Mouse (Mus musculus): ENCODE data around the gene Pofut1. TPM values are rescaled to one million over a fixed set of nuclear protein-coding genes. Genes with fewer than 3 reads are reported as not detected.

The Pofut1 gene
- polyA plus RNA-seq, 1 experiment = 27.5 TPM

DNA sequence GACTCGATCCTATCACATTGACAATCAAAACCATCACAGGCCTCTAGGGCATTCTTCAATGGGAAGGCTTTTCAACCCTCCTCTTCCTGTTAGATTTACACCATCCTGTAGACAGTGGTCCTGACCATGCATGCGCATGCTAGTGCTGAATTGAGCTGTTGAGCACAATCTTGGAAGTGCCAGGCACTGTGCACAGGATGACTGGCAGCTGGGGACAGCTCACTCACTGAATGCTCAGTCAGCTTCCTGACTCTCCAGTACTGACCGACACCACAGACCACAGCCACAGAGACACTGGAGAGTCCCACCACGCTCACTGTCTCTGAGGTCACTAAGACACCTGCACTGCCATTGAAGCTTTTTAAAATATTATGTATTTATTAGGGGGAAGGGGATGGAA lies 25.9 kb upstream of the Pofut1 start:
- H3K4me3 ChIP-seq (ENCODE audit: insufficient read depth, low read length) = no peak overlapping the region
- H3K4me1 ChIP-seq (ENCODE audit: control insufficient read depth, insufficient read depth, low read length) = peaks cover 40% of the 10 kb centered on the region
- H3K27ac ChIP-seq (ENCODE audit: insufficient read depth, low read depth, low read length) = peak overlapping the region; percentile 96
- TF ChIP-seq POLR2A (IDR thresholded peaks at IDR 0.05; ENCODE audit: borderline replicate concordance, low read depth, low read length) (no peak), CTCF (IDR thresholded peaks at IDR 0.05; ENCODE audit: low read depth, low read length) (no peak)

DNA sequence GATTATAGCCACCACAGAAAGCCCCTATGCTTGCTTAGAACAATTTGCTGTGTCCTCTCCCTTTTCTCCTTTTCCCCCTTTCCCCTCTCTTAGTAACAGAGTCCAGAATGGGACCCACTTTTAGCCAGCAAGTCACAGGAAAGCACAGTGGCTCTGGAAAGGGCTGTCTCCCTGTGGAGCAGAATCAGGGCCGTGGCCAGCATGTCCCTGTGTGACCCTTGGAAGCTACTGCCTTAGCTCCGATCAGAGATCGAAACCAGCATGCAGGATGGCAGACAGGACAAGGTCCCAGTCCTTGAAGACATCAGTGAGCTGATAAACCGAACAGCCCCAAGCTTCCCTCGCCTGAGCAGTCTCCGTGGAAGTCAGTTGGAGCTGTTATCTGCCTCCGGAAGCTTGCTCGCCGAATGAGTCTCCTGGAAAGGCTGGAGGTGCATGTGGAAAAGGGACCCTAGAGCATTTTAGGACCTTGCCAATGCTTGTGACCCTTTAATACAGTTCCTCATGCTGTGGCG lies 23.4 kb upstream of the Pofut1 start:
- H3K4me1 ChIP-seq (ENCODE audit: control insufficient read depth, insufficient read depth, low read length) = peaks cover 48% of the 10 kb centered on the region
- TF ChIP-seq CTCF (IDR thresholded peaks at IDR 0.05; ENCODE audit: low read depth, low read length) = no peak
- no peak for TF ChIP-seq POLR2A (IDR thresholded peaks at IDR 0.05; ENCODE audit: borderline replicate concordance, low read depth, low read length)

DNA sequence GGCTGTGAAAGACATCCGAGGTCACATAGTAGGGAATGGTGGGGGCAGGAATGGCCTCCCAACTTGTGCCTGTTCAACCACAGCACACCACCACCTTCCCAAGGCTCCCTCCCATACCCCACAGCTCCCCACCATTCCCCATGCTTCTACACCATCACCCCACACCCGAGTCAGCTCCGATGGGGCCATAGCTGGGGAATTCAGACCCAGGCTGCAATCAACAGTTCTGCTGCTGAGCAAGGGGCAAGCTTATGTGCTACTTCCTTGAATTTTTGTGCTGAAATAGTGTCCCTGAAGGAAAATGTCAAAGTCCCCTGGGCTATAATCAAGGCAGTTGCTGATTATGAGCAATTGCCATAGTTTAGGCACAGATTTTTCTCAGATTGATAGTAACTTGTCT lies 22.8 kb upstream of the Pofut1 start:
- Histone ChIP-seq H3K4me3 (ENCODE audit: insufficient read depth, low read length) (no peak overlapping the region), H3K4me1 (ENCODE audit: control insufficient read depth, insufficient read depth, low read length) (peaks cover 44% of the 10 kb centered on the region), H3K27ac (ENCODE audit: insufficient read depth, low read depth, low read length) (no peak overlapping the region)
- TF ChIP-seq CTCF (IDR thresholded peaks at IDR 0.05; ENCODE audit: low read depth, low read length) = no peak
- no peak for TF ChIP-seq POLR2A (IDR thresholded peaks at IDR 0.05; ENCODE audit: borderline replicate concordance, low read depth, low read length)

More for the DNA sequence above, 23.4 kb upstream of the Pofut1 start:
- Histone ChIP-seq H3K27ac (ENCODE audit: insufficient read depth, low read depth, low read length) (no peak overlapping the region), H3K4me3 (ENCODE audit: insufficient read depth, low read length) (no peak overlapping the region)

DNA sequence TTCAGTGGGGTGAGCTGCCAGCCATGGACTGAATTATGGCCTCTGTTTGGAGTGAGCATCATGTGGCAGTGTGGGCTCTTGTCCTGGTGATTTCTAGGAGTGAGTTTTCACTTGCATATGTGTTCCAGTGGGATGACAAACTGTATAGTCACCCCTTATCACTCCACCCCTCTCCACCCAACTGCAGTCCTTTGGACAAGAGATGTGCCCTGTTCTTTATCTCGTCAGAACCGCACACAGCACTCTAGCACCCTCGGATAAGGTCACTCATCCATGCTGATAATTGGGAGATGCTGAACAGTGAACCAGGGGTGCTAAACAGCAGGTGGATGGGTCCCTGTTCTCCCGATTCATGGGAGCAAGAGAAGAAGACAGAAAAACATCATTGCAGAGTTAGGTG lies 19.7 kb upstream of the Pofut1 start:
- H3K27ac ChIP-seq (ENCODE audit: insufficient read depth, low read depth, low read length) = no peak overlapping the region
- no peak overlapping the region for H3K4me3 ChIP-seq (ENCODE audit: insufficient read depth, low read length)
- no peak for TF ChIP-seq POLR2A (IDR thresholded peaks at IDR 0.05; ENCODE audit: borderline replicate concordance, low read depth, low read length)
- no peak for TF ChIP-seq CTCF (IDR thresholded peaks at IDR 0.05; ENCODE audit: low read depth, low read length)
- H3K4me1 ChIP-seq (ENCODE audit: control insufficient read depth, insufficient read depth, low read length) = peaks cover 26% of the 10 kb centered on the region

DNA sequence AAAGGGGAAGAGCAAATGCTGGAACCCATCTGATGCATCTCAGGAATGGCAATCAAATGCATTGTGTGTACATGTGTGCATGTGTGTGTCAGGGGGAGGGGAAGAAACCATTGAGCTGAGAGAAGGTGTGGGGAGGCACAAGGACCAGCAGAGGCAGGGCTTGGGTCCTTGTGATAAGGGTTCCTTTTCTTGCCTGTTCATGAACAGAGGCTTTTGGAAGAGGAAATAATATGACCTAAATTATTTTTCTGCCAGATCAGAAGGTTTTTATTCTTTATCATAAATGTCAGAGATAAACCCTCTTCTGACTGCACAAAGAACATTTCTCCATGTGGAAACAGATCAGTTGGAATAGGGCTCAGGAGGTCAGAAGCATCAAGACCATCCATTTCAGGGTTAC lies 19.2 kb upstream of the Pofut1 start:
- H3K4me1 ChIP-seq (ENCODE audit: control insufficient read depth, insufficient read depth, low read length) = peaks cover 22% of the 10 kb centered on the region
- TF ChIP-seq CTCF (IDR thresholded peaks at IDR 0.05; ENCODE audit: low read depth, low read length) (no peak), POLR2A (IDR thresholded peaks at IDR 0.05; ENCODE audit: borderline replicate concordance, low read depth, low read length) (no peak)
- no peak overlapping the region for H3K27ac ChIP-seq (ENCODE audit: insufficient read depth, low read depth, low read length)
- no peak overlapping the region for H3K4me3 ChIP-seq (ENCODE audit: insufficient read depth, low read length)

DNA sequence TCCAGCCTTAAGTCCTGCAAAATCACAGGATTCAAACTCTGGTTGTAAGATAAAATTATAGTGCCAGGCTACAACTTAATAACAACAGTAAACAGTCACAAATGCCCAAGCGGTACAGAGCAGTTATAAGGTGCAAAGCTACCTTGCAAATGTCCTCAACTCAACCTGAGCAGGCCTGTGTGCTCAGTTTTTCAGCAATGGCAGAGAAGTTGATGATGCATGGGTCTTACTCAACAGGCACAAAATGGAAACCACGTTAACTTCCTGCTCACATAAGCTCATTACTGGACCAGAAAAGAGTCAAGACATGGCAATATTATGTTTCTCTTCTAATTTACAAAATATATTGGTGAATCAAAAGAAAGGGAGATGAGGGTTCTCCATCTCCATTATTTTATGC lies 18.8 kb upstream of the Pofut1 start:
- H3K27ac ChIP-seq (ENCODE audit: insufficient read depth, low read depth, low read length) = no peak overlapping the region

DNA sequence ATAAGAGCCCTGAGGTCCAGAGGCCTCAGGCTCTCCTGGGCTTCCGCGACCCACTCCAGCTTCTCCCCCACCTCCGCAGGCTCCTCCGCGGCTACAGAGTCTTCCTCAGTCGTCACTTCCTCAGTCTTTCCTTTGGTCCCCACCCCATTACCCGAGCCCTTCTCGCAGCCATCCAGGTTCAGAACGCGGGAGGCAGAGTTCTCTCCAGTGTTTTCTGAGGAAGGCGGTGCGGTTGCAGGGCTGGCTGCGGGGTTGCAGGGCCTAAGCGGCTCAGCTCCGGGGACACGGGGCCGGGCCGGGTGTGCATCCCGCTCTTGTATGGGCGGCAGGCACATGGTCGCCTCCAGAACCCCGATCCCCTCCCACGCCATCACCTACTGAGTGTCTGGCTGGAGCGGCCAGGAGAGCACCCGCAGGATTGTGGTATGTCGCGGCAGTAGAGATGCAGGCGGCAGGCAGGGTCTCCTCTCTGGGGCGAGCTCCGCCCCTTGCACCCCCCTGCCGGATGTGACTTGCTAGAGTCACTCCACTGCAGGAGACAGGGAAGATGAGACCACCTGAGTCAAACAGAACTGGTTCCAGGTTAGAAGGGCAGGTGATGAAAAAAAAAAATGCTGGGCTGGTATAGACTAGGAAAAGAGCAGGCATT lies 16.3 kb upstream of the Pofut1 start, which contains the start of gene Tspyl3:
Gene Tspyl3 (minus strand): TSS at position 496 of the 649 bp plus-strand sequence.
- no peak within 1 kb of the TSS for H3K27ac ChIP-seq (ENCODE audit: insufficient read depth, low read depth, low read length)
- H3K4me3 ChIP-seq (ENCODE audit: insufficient read depth, low read length) = peak within 1 kb of the TSS; percentile 68
- H3K4me1 ChIP-seq (ENCODE audit: control insufficient read depth, insufficient read depth, low read length) = peaks cover 13% of the 10 kb centered on the region
- TF ChIP-seq CTCF (IDR thresholded peaks at IDR 0.05; ENCODE audit: low read depth, low read length) (no peak), POLR2A (IDR thresholded peaks at IDR 0.05; ENCODE audit: borderline replicate concordance, low read depth, low read length) (no peak)

More for the DNA sequence above, 18.8 kb upstream of the Pofut1 start:
- Histone ChIP-seq H3K4me1 (ENCODE audit: control insufficient read depth, insufficient read depth, low read length) (peaks cover 22% of the 10 kb centered on the region), H3K4me3 (ENCODE audit: insufficient read depth, low read length) (no peak overlapping the region)
- no peak for TF ChIP-seq CTCF (IDR thresholded peaks at IDR 0.05; ENCODE audit: low read depth, low read length)
- TF ChIP-seq POLR2A (IDR thresholded peaks at IDR 0.05; ENCODE audit: borderline replicate concordance, low read depth, low read length) = no peak

DNA sequence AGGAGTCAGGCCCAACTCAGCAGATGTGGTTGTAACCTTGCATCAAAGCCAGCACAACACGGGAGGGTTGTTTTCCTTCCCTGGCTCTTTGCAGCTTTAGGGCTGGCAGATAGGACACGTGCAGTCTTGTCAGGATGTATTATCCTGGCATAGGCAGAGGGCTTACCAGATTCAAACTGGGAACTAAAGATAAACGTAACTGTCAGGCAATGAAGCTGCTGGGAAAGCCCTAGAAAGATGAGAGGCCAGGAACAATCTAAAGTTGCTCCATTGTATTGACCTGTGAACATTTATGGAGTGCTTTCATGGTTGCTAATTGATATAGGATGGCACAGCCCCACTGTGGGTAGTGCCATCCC lies 15.8 kb upstream of the Pofut1 start:
- Histone ChIP-seq H3K4me1 (ENCODE audit: control insufficient read depth, insufficient read depth, low read length) (peaks cover 13% of the 10 kb centered on the region), H3K4me3 (ENCODE audit: insufficient read depth, low read length) (peak overlapping the region; percentile 68), H3K27ac (ENCODE audit: insufficient read depth, low read depth, low read length) (no peak overlapping the region)
- TF ChIP-seq POLR2A (IDR thresholded peaks at IDR 0.05; ENCODE audit: borderline replicate concordance, low read depth, low read length) (no peak), CTCF (IDR thresholded peaks at IDR 0.05; ENCODE audit: low read depth, low read length) (no peak)

DNA sequence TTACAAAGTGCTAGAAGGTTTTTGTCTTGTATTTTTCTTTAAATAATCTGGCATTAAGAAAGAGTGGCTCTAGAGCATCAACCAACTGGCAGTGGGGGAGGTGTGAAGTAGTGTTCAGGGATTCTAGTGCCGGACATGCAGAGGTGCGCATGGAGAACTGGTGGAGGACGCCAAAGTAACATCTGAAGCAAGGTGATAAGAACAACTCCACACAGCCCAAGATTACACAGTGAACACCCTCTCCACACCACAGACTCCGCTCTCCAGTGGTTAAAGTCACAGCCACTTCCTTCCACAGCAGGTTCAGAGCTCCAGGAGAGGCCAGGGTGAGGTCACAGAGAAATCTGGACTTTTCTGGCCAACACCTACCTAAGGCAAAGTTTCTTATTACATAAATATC lies 13.4 kb upstream of the Pofut1 start:
- TF ChIP-seq CTCF (IDR thresholded peaks at IDR 0.05; ENCODE audit: low read depth, low read length) (no peak), POLR2A (IDR thresholded peaks at IDR 0.05; ENCODE audit: borderline replicate concordance, low read depth, low read length) (no peak)
- no peak overlapping the region for H3K27ac ChIP-seq (ENCODE audit: insufficient read depth, low read depth, low read length)
- peaks cover 5% of the 10 kb centered on the region; the same call in 1 of the 2 replicates for H3K4me1 ChIP-seq (ENCODE audit: control insufficient read depth, insufficient read depth, low read length)
- no peak overlapping the region for H3K4me3 ChIP-seq (ENCODE audit: insufficient read depth, low read length)

DNA sequence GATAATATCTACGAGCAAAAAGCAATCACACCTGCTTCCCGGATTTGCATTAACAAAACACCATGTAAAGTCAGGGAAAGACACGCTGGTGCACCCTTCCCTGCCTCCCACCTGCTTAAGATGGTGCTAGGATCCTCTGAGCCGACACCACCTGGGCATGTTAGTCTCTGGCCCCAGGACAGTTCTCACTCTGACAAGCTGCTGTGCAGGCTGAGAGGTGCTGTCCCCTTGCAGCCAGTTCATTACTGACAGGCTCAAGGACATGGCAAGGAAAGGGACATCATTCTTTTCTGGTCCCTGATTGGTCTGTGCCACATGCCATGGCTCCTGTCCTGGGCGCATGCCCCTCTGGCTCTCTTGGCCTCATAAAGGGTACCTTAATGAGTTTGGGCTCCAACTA lies 12.8 kb upstream of the Pofut1 start:
- H3K27ac ChIP-seq (ENCODE audit: insufficient read depth, low read depth, low read length) = no peak overlapping the region
- no peak for TF ChIP-seq CTCF (IDR thresholded peaks at IDR 0.05; ENCODE audit: low read depth, low read length)
- H3K4me3 ChIP-seq (ENCODE audit: insufficient read depth, low read length) = no peak overlapping the region
- H3K4me1 ChIP-seq (ENCODE audit: control insufficient read depth, insufficient read depth, low read length) = peaks cover 6% of the 10 kb centered on the region

Measured in bone marrow macrophage, adult 2 months (primary cell).